Mouse (Mus musculus) R1 (cell line): ENCODE measurements around the gene Mcpt1.
"Not testable (repeated sequence)": the region's sequence is repeated elsewhere in the genome, so short reads cannot be mapped to it uniquely, and the experiment has no call there.

ENCODE experiments used
- DNase-seq: peaks from one replicate; pipeline ENCODE4 v3.0.0-alpha.2; 2018; ENCODE audit warnings: low read depth, low spot score

Gene Mcpt1

GRCm38 (mm10) chr14:56017671-56018070, at the start of gene Mcpt1:
TSS of gene Mcpt1 (plus strand) at chr14:56017971.
- DNase-seq: not testable (repeated sequence)

- DNase-seq: not testable (repeated sequence)
These were observed 30.3 kb upstream of the Mcpt1 start for GRCm38 (mm10) chr14:55987464-55987863.

DNA sequence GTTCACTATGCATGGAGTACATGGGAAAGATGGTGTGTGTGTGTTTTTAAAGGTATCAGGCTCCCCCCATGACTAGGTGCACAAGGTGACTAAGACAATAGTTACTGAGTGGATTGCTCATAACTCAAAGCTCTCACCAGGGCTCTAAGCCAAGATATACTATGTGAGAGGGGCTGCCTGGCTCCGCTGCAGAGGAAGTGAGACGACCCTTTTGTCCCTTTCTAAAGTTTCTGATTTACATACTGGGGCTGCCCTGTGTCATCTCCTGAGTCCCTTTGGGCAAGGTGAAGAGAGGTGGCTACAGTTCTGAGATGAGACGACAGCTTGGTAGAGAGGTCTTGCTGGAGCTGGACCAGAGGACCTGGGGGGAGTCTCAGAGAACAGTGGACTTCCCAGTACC, 4.6 kb upstream of the Mcpt1 start:
- DNase-seq: no peak

DNA sequence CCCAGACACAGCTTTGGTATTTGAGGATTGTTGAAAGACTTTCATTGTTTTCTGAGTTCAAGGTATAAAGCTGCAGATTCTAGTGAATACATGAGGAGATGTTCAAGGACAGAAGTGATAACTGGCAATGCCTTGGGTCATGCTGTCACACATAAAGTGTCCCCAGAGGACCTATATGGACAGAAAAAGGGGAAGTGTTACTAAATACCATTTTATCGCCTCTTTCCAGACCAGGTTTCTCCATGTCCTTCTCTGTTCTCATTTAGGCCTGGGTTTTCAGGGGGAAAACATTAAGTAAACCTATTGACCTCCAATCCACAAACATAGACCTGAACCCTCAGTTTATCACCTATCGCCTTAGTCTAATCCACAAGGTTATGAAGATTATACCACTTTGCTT, 3.8 kb upstream of the Mcpt1 start:
- DNase-seq: no peak

DNA sequence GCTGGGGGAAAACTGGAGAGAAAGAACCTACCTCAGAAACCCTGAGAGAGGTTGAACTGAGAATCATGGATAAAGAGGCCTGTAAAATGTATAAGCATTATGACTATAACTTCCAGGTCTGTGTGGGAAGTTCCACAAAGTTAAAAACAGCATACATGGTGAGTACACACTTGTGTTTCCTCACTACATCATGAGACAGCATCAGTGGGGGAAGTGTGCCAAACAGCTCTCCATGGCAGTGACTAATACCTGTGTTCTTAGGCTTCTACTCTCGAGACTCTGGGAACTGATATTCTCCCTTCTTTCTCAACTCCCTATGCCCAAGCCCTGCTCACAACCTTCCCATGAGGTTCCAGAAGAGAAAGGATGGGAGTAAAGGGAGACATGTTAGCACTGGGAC, 1.7 kb downstream of the Mcpt1 start:
- DNase-seq: no peak

- not testable (repeated sequence) for DNase-seq
These were observed 3.5 kb downstream of the Mcpt1 start for GRCm38 (mm10) chr14:56021305-56021704.

DNA sequence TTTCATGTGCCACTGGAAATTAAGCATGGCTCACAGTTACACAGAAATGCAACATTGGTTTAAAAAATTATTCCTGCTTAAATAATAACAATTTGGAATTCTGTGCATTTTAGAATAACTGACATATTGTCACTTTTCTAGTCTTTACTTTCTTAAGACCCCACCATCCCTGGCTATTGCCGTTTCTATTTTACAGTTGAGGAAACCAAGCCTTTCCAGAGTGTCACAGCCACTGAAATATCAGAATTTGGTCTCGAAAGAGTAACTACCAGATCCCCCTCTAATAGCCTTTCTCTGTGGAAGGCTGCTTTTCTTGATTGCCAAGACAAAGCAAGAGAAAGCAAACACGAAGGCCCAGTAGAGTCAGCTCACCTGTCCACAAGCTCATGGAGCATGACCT, 12.6 kb downstream of the Mcpt1 start, which contains the start of gene Mcpt9:
Gene Mcpt9 (minus strand): TSS at position 101 of the 400 bp plus-strand sequence.
- not testable (repeated sequence) for DNase-seq

DNA sequence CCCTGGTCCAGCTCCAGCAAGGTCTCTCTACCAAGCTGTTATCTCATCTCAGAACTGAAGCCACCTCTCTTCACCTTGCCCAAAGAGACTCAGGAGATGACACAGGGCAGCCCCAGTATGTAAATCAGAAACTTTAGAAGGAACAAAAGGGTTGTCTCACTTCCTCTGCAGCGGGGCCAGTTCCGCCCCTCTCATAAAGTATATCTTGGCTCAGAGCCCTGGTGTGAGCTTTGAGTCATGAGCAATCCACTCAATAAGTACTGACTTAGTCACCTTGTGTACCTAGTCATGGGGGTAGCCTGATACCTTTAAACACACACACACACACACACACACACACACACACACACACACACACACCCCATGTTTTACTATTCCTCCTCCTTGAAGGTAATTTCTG, 16.7 kb downstream of the Mcpt1 start:
- no peak for DNase-seq

- not testable (repeated sequence) for DNase-seq
These were observed 24.0 kb downstream of the Mcpt1 start, which contains the start of gene Mcpt2 for GRCm38 (mm10) chr14:56041792-56042191. TSS of gene Mcpt2 (plus strand) at chr14:56042041.

DNA sequence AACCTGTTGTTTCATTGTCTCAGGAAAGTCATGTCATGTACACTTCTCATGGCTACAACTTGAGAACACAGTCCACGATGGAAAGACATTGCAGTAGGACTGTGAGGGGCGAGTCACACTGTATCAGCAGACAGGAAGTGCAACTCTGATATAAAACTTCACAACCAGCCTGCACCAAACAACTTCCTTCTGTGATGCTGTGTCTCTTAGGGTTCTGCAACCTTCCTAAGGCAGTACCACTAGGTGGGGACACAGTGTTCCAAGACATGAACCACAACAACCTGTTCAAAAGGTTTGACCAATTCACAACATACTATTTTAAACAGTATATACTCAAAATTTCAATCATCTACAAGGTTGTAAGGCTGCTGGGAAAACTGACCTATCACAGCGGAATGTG, 37.6 kb downstream of the Mcpt1 start:
- DNase-seq: no peak

DNA sequence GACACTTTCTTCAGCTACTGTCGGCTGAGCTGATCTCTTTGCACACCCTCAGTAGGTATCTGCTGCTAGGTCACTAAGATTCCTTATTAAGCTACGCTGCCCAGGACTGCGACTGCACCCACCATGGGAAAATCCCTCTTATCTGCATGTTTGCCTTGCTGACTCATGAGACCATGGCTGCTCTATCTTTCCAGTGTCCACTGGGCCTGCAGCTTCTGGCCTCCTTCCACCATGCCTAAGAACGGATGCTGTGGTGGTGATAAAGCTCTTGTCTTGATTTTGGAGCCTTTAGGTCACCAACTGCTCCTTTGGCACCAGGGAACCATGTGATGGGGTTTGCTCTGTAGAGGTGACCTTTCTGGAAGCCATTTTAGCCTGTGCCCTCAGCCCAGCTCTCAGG, 40.0 kb downstream of the Mcpt1 start:
- no peak for DNase-seq

GRCm38 (mm10) chr14:56062213-56062612, 44.4 kb downstream of the Mcpt1 start, which contains the start of gene Mcpt4:
TSS of gene Mcpt4 (minus strand) at chr14:56062313.
- not testable (repeated sequence) for DNase-seq
